Mouse (Mus musculus) bone marrow macrophage, adult 2 months (primary cell): ENCODE results near the gene Pcsk1n.

Experiments
- CTCF ChIP-seq: IDR thresholded peaks from 2 replicates; pipeline ENCODE4 v1.5.1; 2012; ENCODE audit warnings: low read depth, mild to moderate bottlenecking, low read length, moderate library complexity
- POLR2A ChIP-seq: IDR thresholded peaks from 2 replicates; pipeline ENCODE4 v1.6.1; 2012; ENCODE audit warnings: mild to moderate bottlenecking, low read depth, low read length, borderline replicate concordance

GRCm38 (mm10) chrX:7910473-7910872, 9.1 kb upstream of the Pcsk1n start:
- no peak for TF ChIP-seq CTCF
- TF ChIP-seq POLR2A: no peak
